Mouse (Mus musculus) ES-E14 (cell line): ENCODE data around the gene Cox17. TPM values are rescaled to one million over a fixed set of nuclear protein-coding genes. Genes with fewer than 3 reads are reported as not detected.

ENCODE experiments used
- DNase-seq: peaks from one replicate; pipeline ENCODE4 v3.0.0-alpha.2; 2013; ENCODE audit warnings: low read depth, low spot score
- H3K27ac ChIP-seq: 2 replicates; pipeline ENCODE4 v1.5.1; 2012; ENCODE audit warnings: low read depth, mild to moderate bottlenecking, low read length, moderate library complexity, mixed read lengths; ENCODE audit not compliant: poor library complexity, insufficient read depth, severe bottlenecking
- H3K36me3 ChIP-seq: 2 replicates; pipeline ENCODE4 v1.6.1; 2012; ENCODE audit warnings: mild to moderate bottlenecking, low read length, moderate library complexity, mixed read lengths; ENCODE audit not compliant: control insufficient read depth, poor library complexity, insufficient read depth, severe bottlenecking
- H3K4me1 ChIP-seq, 2 experiments: fragments of 150-350 bp in 1 of 2; sonication (generic) in 1 of 2; 2 replicates each; pipeline ENCODE4 v1.6.1; 2012; ENCODE audit warnings: low read length in 2 of 2, mild to moderate bottlenecking in 1 of 2, mixed read lengths in 1 of 2; ENCODE audit not compliant: control insufficient read depth in 2 of 2, insufficient read depth in 2 of 2, poor library complexity in 1 of 2
- H3K4me3 ChIP-seq, 2 experiments: fragments of 150-350 bp in 1 of 2; sonication (generic) in 1 of 2; 2 replicates each; pipeline ENCODE4 v1.5.1; 2012; ENCODE audit warnings: low read length in 2 of 2, low read depth in 1 of 2, mild to moderate bottlenecking in 1 of 2, mixed read lengths in 1 of 2; ENCODE audit not compliant: insufficient read depth in 1 of 2, poor library complexity in 1 of 2, severe bottlenecking in 1 of 2
- H3K9ac ChIP-seq: 2 replicates; pipeline ENCODE4 v1.6.1; 2012; ENCODE audit warnings: low read depth, mild to moderate bottlenecking, low read length, mixed read lengths; ENCODE audit not compliant: poor library complexity, insufficient read depth, severe bottlenecking
- H3K9me3 ChIP-seq: fragments of 150-350 bp; sonication (generic); 2 replicates; pipeline ENCODE4 v1.6.1; 2012; ENCODE audit warnings: low read depth, mild to moderate bottlenecking, low read length; ENCODE audit not compliant: control insufficient read depth, insufficient read depth
- CHD2 ChIP-seq: IDR thresholded peaks from 2 replicates; pipeline ENCODE4 v1.6.1; 2014; ENCODE audit warnings: mild to moderate bottlenecking, low read depth, low read length, inconsistent platforms
- HCFC1 ChIP-seq: IDR thresholded peaks from 2 replicates; pipeline ENCODE4 v1.6.1; 2012; ENCODE audit warnings: low read length, inconsistent platforms, borderline replicate concordance; ENCODE audit not compliant: insufficient read depth
- MAFK ChIP-seq: IDR thresholded peaks from 2 replicates; pipeline ENCODE4 v1.6.1; 2014; ENCODE audit warnings: mild to moderate bottlenecking, low read depth, low read length, inconsistent platforms; ENCODE audit not compliant: insufficient read depth
- ZC3H11A ChIP-seq: IDR thresholded peaks from 2 replicates; pipeline ENCODE4 v1.6.1; 2012; ENCODE audit warnings: low read depth, mild to moderate bottlenecking, inconsistent platforms, low read length, borderline replicate concordance
- ZNF384 ChIP-seq: IDR thresholded peaks from 2 replicates; pipeline ENCODE4 v1.6.1; 2012; ENCODE audit warnings: low read depth, low read length, inconsistent platforms
- in situ Hi-C, 2 experiments: fragments of 600-800 bp; cut with MboI; formaldehyde crosslinking; loops; one replicate each; pipeline ENCODE4 v1.15.1; 2025; ENCODE audit warnings: low sequenced_read_pairs in 2 of 2, inconsistent platforms in 1 of 2; ENCODE audit not compliant: unreplicated experiment in 2 of 2
- total RNA-seq: library from RNA; depleted of rRNA; stranded (reverse); fragments of 300-350 nt; gene quantifications from 2 replicates; pipeline ENCODE4 v1.2.3, GENCODE M21; 2012; rRNA removed

Gene Cox17
- 185 and 249 TPM in 2 replicates for total RNA-seq

GRCm38 (mm10) chr16:38346529-38347325, at the start of gene Cox17, which contains the start of gene Gm21987:
TSS of gene Cox17 (plus strand) at chr16:38346991.
TSS of gene Gm21987 (plus strand) at chr16:38347040.
- H3K9ac ChIP-seq: peak within 1 kb of the TSS; percentile 96
- no peak for TF ChIP-seq MAFK
- no peak for TF ChIP-seq CHD2
- TF ChIP-seq ZNF384: no peak
- TF ChIP-seq ZC3H11A: no peak
- no peak; the same call in 1 of the 2 replicates for TF ChIP-seq HCFC1
- peak within 1 kb of the TSS; percentile 76 for H3K27ac ChIP-seq
- no peaks in the 10 kb centered on the region for H3K9me3 ChIP-seq
- in situ Hi-C loops: loop anchor here (10.0 to 25.0 kb wide), 3 partner anchors 138 to 716 kb away; no protein-coding TSS in a partner anchor
- peaks cover 2 to 8% of the 10 kb centered on the region in 2 experiments; a peak in 2 of 4 replicates for H3K4me1 ChIP-seq
- H3K36me3 ChIP-seq: peaks cover 13% of the 10 kb centered on the region
- DNase-seq: peak; percentile 84
- H3K4me3 ChIP-seq: peak within 1 kb of the TSS; percentile 88 to 94

- no peak for DNase-seq
- no peak overlapping the region for H3K9ac ChIP-seq
- in situ Hi-C loops: no loop called here
- H3K4me3 ChIP-seq: no peak overlapping the region
- H3K9me3 ChIP-seq: no peaks in the 10 kb centered on the region
- no peak for TF ChIP-seq CHD2
- TF ChIP-seq MAFK: no peak
- TF ChIP-seq ZNF384: no peak
- TF ChIP-seq HCFC1: no peak
- no peak for TF ChIP-seq ZC3H11A
- H3K27ac ChIP-seq: no peak overlapping the region
- H3K36me3 ChIP-seq: no peaks in the 10 kb centered on the region
- H3K4me1 ChIP-seq: peaks cover 0 to 2% of the 10 kb centered on the region in 2 experiments; a peak in 1 of 4 replicates
Measured at GRCm38 (mm10) chr16:38298410-38298809, 48.4 kb upstream of the Cox17 start.

- H3K9me3 ChIP-seq: no peaks in the 10 kb centered on the region
- no peak overlapping the region for H3K9ac ChIP-seq
- TF ChIP-seq CHD2 (no peak), ZC3H11A (no peak)
- no peak overlapping the region for H3K4me3 ChIP-seq
- H3K27ac ChIP-seq: no peak overlapping the region
- peaks cover 7 to 17% of the 10 kb centered on the region in 2 experiments; a peak in 2 of 4 replicates for H3K4me1 ChIP-seq
- H3K36me3 ChIP-seq: no peaks in the 10 kb centered on the region
- no peak for DNase-seq
- in situ Hi-C loops: no loop called here
Measured at GRCm38 (mm10) chr16:38302367-38302766, 44.4 kb upstream of the Cox17 start.

GRCm38 (mm10) chr16:38304460-38305194, 42.2 kb upstream of the Cox17 start:
- TF ChIP-seq ZNF384 (peak; percentile 42; the same call in 1 of the 2 replicates), HCFC1 (no peak)
- Histone ChIP-seq H3K36me3 (no peaks in the 10 kb centered on the region), H3K9me3 (no peaks in the 10 kb centered on the region), H3K27ac (no peak overlapping the region), H3K9ac (peak overlapping the region; percentile 0; the same call in 1 of the 2 replicates), H3K4me3 (peak overlapping the region in 1 of 2 experiments; percentile 35; a peak in 2 of 4 replicates), H3K4me1 (peaks cover 7 to 17% of the 10 kb centered on the region in 2 experiments; a peak in 2 of 4 replicates)
- peak; percentile 47 for DNase-seq
- in situ Hi-C loops: no loop called here
